ENCODE assay signal across 27 mouse cellular contexts in the genomic region with DNA sequence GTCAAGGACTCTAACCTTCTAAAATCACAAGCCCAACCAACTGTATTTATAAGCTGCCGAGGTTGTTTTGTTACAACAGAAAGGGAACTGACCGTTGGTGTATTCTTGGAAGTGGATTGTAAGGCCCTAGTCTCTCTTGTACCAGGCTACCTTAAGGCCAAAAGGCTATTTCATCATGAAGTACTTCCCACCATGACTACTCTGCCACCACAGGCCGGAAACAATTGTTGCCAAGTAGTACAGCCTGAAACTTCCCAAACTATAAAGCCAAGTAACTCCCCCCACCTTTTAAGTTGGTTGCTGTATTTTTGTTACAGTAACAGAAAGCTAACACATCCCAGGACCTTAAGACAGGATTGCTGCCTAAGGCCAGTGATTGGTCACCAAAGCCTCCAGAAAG. TPM values are rescaled to one million over a fixed set of nuclear protein-coding genes. Genes with fewer than 3 reads are reported as not detected.
DNase-seq lines count a peak whose midpoint lies in the region; ATAC-seq and TF ChIP-seq lines count a peak whose summit lies in the region.
"Had no signal": no experiment of that assay in that cellular context is flagged by ENCODE, and none has a peak within 500 bp of the region (broad histone marks: within the 10 kb centered on the region; RNA-seq: fewer than 3 reads in every experiment).

No protein-coding gene starts in this region.

- no peak overlapping the region for H3K4me2 ChIP-seq in stomach, embryonic 16.5 days (ENCODE audit: low read depth, low read length)
- no peak overlapping the region for H3K4me2 ChIP-seq in stomach, postnatal 0 days (replicated peaks; ENCODE audit: low read depth)
- H3K4me2 ChIP-seq: embryonic facial prominence, embryonic 12.5 days; embryonic facial prominence, embryonic 15.5 days; heart, embryonic 12.5 days; hindbrain, embryonic 15.5 days had no signal

- 80% methylated on average over 3 of the region's 3 CpGs for WGBS in stomach, embryonic 16.5 days
- 76% methylated on average over 3 of the region's 3 CpGs for WGBS in stomach, postnatal 0 days

- intact Hi-C loops in gastrocnemius, adult 2 months (cut with DNase I): loop anchor here (2.0 kb wide), 2 partner anchors 46 to 128 kb away; a partner anchor contains a TSS

- no peak for ATAC-seq in stomach, embryonic 16.5 days (ENCODE audit: insufficient read depth, low FRiP score)
- no peak for ATAC-seq in stomach, postnatal 0 days (ENCODE audit: low FRiP score, low TSS enrichment)
- peak; percentile 50 for ATAC-seq in megakaryocyte, adult 5-6 weeks (ENCODE audit: poor library complexity, severe bottlenecking)
- no peak for ATAC-seq in megakaryocyte-erythroid progenitor cell, adult 5-6 weeks (replicated peaks; ENCODE audit: low FRiP score, low TSS enrichment, poor library complexity, severe bottlenecking)
- ATAC-seq: forebrain, embryonic 14.5 days; forebrain, postnatal 0 days; Patski had no signal

- H3K4me1 ChIP-seq in stomach, embryonic 16.5 days (ENCODE audit: control insufficient read depth, insufficient read depth, low read length): peaks cover 6% of the 10 kb centered on the region
- H3K4me1 ChIP-seq in stomach, postnatal 0 days (replicated peaks; ENCODE audit: control insufficient read depth, insufficient read depth): no peaks in the 10 kb centered on the region
- H3K4me1 ChIP-seq: embryonic facial prominence, embryonic 12.5 days; embryonic facial prominence, embryonic 15.5 days had no signal

- DNase-seq in gastrocnemius, adult 2 months: peak; percentile 4
- DNase-seq in gastrocnemius, postnatal 4 days (ENCODE audit: low spot score in 2 of 2): no peak
- DNase-seq in stomach, postnatal 0 days (ENCODE audit: low spot score): no peak
- DNase-seq in adrenal gland, adult 18-20 months (ENCODE audit: low spot score in 2 of 2): no peak
- DNase-seq: adrenal gland, adult 2 months; adrenal gland, postnatal 14 days; B cell, adult 2 months; cerebellum, adult 11 months; cerebellum, adult 9-11 months; cerebellum, postnatal 25 days; forebrain, postnatal 0 days; gastrocnemius, postnatal 25 days; heart, adult 18-20 months; heart, postnatal 14 days; heart, postnatal 4 days had no signal

- no peak for TF ChIP-seq CTCF in gastrocnemius, adult 2 months (IDR thresholded peaks at IDR 0.05)
- TF ChIP-seq CTCF in stomach, postnatal 0 days (IDR thresholded peaks at IDR 0.05; ENCODE audit: low read depth): no peak

- H3K9me3 ChIP-seq in stomach, embryonic 16.5 days (replicated peaks; ENCODE audit: control insufficient read depth, low read length): no peaks in the 10 kb centered on the region
- no peaks in the 10 kb centered on the region for H3K9me3 ChIP-seq in stomach, postnatal 0 days (ENCODE audit: control insufficient read depth, low read length)
- H3K9me3 ChIP-seq: embryonic facial prominence, embryonic 12.5 days; embryonic facial prominence, embryonic 15.5 days; G1E; heart, embryonic 12.5 days; hindbrain, embryonic 15.5 days had no signal

- no peak overlapping the region for H3K9ac ChIP-seq in stomach, embryonic 16.5 days (ENCODE audit: low read length)
- no peak overlapping the region for H3K9ac ChIP-seq in stomach, postnatal 0 days (ENCODE audit: low read length)
- H3K9ac ChIP-seq: embryonic facial prominence, embryonic 12.5 days; embryonic facial prominence, embryonic 15.5 days; forebrain, postnatal 0 days; hindbrain, embryonic 15.5 days had no signal

- TF ChIP-seq EP300 in stomach, postnatal 0 days (optimal IDR thresholded peaks at IDR 0.05): no peak

- no peaks in the 10 kb centered on the region for H3K36me3 ChIP-seq in stomach, embryonic 16.5 days (ENCODE audit: control insufficient read depth, insufficient read depth, low read length)
- H3K36me3 ChIP-seq in stomach, postnatal 0 days (ENCODE audit: control insufficient read depth, insufficient read depth, low read length): no peaks in the 10 kb centered on the region; the same call in 1 of the 2 replicates

- no peak overlapping the region for H3K27ac ChIP-seq in gastrocnemius, adult 2 months
- H3K27ac ChIP-seq in stomach, embryonic 16.5 days (ENCODE audit: low read length): peak overlapping the region; percentile 18; the same call in 1 of the 2 replicates
- H3K27ac ChIP-seq in stomach, postnatal 0 days (replicated peaks): no peak overlapping the region
- H3K27ac ChIP-seq: embryonic facial prominence, embryonic 12.5 days; embryonic facial prominence, embryonic 15.5 days; hindbrain, embryonic 15.5 days had no signal

- no peak overlapping the region for H3K4me3 ChIP-seq in gastrocnemius, adult 2 months
- no peak overlapping the region for H3K4me3 ChIP-seq in stomach, embryonic 16.5 days (replicated peaks; ENCODE audit: low read length)
- no peak overlapping the region for H3K4me3 ChIP-seq in stomach, postnatal 0 days (ENCODE audit: low read depth, low read length)
- H3K4me3 ChIP-seq: embryonic facial prominence, embryonic 12.5 days; embryonic facial prominence, embryonic 15.5 days; heart, embryonic 12.5 days; hindbrain, embryonic 15.5 days had no signal

- no peaks in the 10 kb centered on the region for H3K27me3 ChIP-seq in stomach, embryonic 16.5 days (ENCODE audit: control insufficient read depth, insufficient read depth, low read length)
- no peaks in the 10 kb centered on the region for H3K27me3 ChIP-seq in stomach, postnatal 0 days (ENCODE audit: control insufficient read depth, insufficient read depth, low read length)
- H3K27me3 ChIP-seq: CH12.LX; embryonic facial prominence, embryonic 12.5 days; embryonic facial prominence, embryonic 15.5 days; heart, embryonic 12.5 days; hindbrain, embryonic 15.5 days; Patski had no signal

RNA-seq across cellular contexts. Expression of a gene that starts 11.3 kb away (rescaled TPM):
- total RNA-seq in gastrocnemius, adult 2 months (2021): 1 to 10 TPM; 1.9 to 4.5 TPM
- 10 to 100 TPM; 86.4 TPM for total RNA-seq in gastrocnemius, postnatal 4 days (2021)
- 114 and 119 TPM in 2 replicates for polyA plus RNA-seq in stomach, embryonic 16.5 days (2015; fragmentation: Nextera tagmentation; extraction: Ambion mirVana)
- 59.5 and 62.1 TPM in 2 replicates for polyA plus RNA-seq in stomach, postnatal 0 days (2015; fragmentation: Nextera tagmentation; extraction: Ambion mirVana)
- total RNA-seq in megakaryocyte, adult 5-6 weeks (2015): 0.09 TPM in 1 of 2 replicates, not detected in the other
- total RNA-seq in megakaryocyte, adult 5-6 weeks (2017): not detected in 2 replicates
- total RNA-seq in megakaryocyte-erythroid progenitor cell, adult 5-6 weeks (2014; fragmentation: Nextera tagmentation): not detected in 2 replicates
- total RNA-seq in megakaryocyte-erythroid progenitor cell, adult 5-6 weeks (2017): 0.53 TPM in 1 of 2 replicates, not detected in the other
- total RNA-seq in adrenal gland, adult 18-20 months (2021): 10 to 100 TPM; 13.4 to 19.0 TPM
- total RNA-seq: common myeloid progenitor, adult 5-6 weeks had no signal
- polyA plus RNA-seq: G1E had no signal

RNA-seq across cellular contexts. Expression of a gene that starts 12.2 kb away (rescaled TPM):
- total RNA-seq in gastrocnemius, adult 2 months (2021): 1 to 10 TPM; 2.0 to 4.6 TPM
- total RNA-seq in gastrocnemius, postnatal 4 days (2021): 10 to 100 TPM; 27.4 to 29.4 TPM
- polyA plus RNA-seq in stomach, embryonic 16.5 days (2015; fragmentation: Nextera tagmentation; extraction: Ambion mirVana): 56.7 and 62.1 TPM in 2 replicates
- 40.6 and 43.2 TPM in 2 replicates for polyA plus RNA-seq in stomach, postnatal 0 days (2015; fragmentation: Nextera tagmentation; extraction: Ambion mirVana)
- not detected in 2 replicates for total RNA-seq in megakaryocyte, adult 5-6 weeks (2015)
- total RNA-seq in megakaryocyte, adult 5-6 weeks (2017): 0.08 TPM in 1 of 2 replicates, not detected in the other
- total RNA-seq in megakaryocyte-erythroid progenitor cell, adult 5-6 weeks (2014; fragmentation: Nextera tagmentation): 1.0 TPM in 1 of 2 replicates, not detected in the other
- total RNA-seq in megakaryocyte-erythroid progenitor cell, adult 5-6 weeks (2017): 0.08 and 0.33 TPM in 2 replicates
- 10 to 100 TPM; 26.3 to 33.5 TPM for total RNA-seq in adrenal gland, adult 18-20 months (2021)
- total RNA-seq: CH12.LX, G1E had no signal
- polyA plus RNA-seq: G1E had no signal

RNA-seq across cellular contexts. Expression of a gene that starts 14.8 kb away (rescaled TPM):
- total RNA-seq in gastrocnemius, adult 2 months (2021): 1 to 10 TPM; 6.6 to 8.8 TPM
- 10 to 100 TPM; 35.8 to 38.1 TPM for total RNA-seq in gastrocnemius, postnatal 4 days (2021)
- 99.1 and 109 TPM in 2 replicates for polyA plus RNA-seq in stomach, embryonic 16.5 days (2015; fragmentation: Nextera tagmentation; extraction: Ambion mirVana)
- 69.6 and 70.7 TPM in 2 replicates for polyA plus RNA-seq in stomach, postnatal 0 days (2015; fragmentation: Nextera tagmentation; extraction: Ambion mirVana)
- total RNA-seq in megakaryocyte, adult 5-6 weeks (2015): 8.8 and 9.8 TPM in 2 replicates
- 7.3 and 9.6 TPM in 2 replicates for total RNA-seq in megakaryocyte, adult 5-6 weeks (2017)
- 35.7 and 54.2 TPM in 2 replicates for total RNA-seq in megakaryocyte-erythroid progenitor cell, adult 5-6 weeks (2014; fragmentation: Nextera tagmentation)
- 25.9 and 33.8 TPM in 2 replicates for total RNA-seq in megakaryocyte-erythroid progenitor cell, adult 5-6 weeks (2017)
- 10 to 100 TPM; 45.6 to 50.0 TPM for total RNA-seq in adrenal gland, adult 18-20 months (2021)

RNA-seq across cellular contexts. Expression of a gene that starts 14.9 kb away (rescaled TPM):
- under 1 TPM; 0.23 to 0.39 TPM for total RNA-seq in gastrocnemius, adult 2 months (2021)
- total RNA-seq in gastrocnemius, postnatal 4 days (2021): 1 to 10 TPM; 1.0 to 1.5 TPM
- polyA plus RNA-seq in stomach, embryonic 16.5 days (2015; fragmentation: Nextera tagmentation; extraction: Ambion mirVana): 0.29 and 0.30 TPM in 2 replicates
- 0.16 and 0.22 TPM in 2 replicates for polyA plus RNA-seq in stomach, postnatal 0 days (2015; fragmentation: Nextera tagmentation; extraction: Ambion mirVana)
- total RNA-seq in megakaryocyte, adult 5-6 weeks (2015): not detected in 2 replicates
- total RNA-seq in megakaryocyte, adult 5-6 weeks (2017): not detected in 2 replicates
- total RNA-seq in megakaryocyte-erythroid progenitor cell, adult 5-6 weeks (2014; fragmentation: Nextera tagmentation): 2.6 TPM in 1 of 2 replicates, not detected in the other
- 1.6 TPM in 1 of 2 replicates, not detected in the other for total RNA-seq in megakaryocyte-erythroid progenitor cell, adult 5-6 weeks (2017)
- total RNA-seq in adrenal gland, adult 18-20 months (2021): under 1 TPM; 0.67 to 0.96 TPM
- total RNA-seq: common myeloid progenitor, adult 5-6 weeks had no signal
- polyA plus RNA-seq: G1E had no signal

RNA-seq across cellular contexts. Expression of a gene that starts 29.3 kb away (rescaled TPM):
- total RNA-seq in gastrocnemius, adult 2 months (2021): 100 to 1,000 TPM in 1 of 2 experiments, 10 to 100 TPM in 1; 68.6 to 104 TPM
- total RNA-seq in gastrocnemius, postnatal 4 days (2021): 10 to 100 TPM; 80.4 to 91.4 TPM
- polyA plus RNA-seq in stomach, embryonic 16.5 days (2015; fragmentation: Nextera tagmentation; extraction: Ambion mirVana): 247 and 328 TPM in 2 replicates
- polyA plus RNA-seq in stomach, postnatal 0 days (2015; fragmentation: Nextera tagmentation; extraction: Ambion mirVana): 234 and 259 TPM in 2 replicates
- 3.5 and 3.9 TPM in 2 replicates for total RNA-seq in megakaryocyte, adult 5-6 weeks (2015)
- total RNA-seq in megakaryocyte, adult 5-6 weeks (2017): 1.5 and 5.1 TPM in 2 replicates
- total RNA-seq in megakaryocyte-erythroid progenitor cell, adult 5-6 weeks (2014; fragmentation: Nextera tagmentation): 0.40 and 0.81 TPM in 2 replicates
- 0.52 and 0.80 TPM in 2 replicates for total RNA-seq in megakaryocyte-erythroid progenitor cell, adult 5-6 weeks (2017)
- total RNA-seq in adrenal gland, adult 18-20 months (2021): 10 to 100 TPM; 55.3 to 64.5 TPM
- polyA plus RNA-seq: G1E had no signal

Comparison
In these comparisons a context has a peak if more than half of its experiments do, and no peak if none do; other contexts are left out.
1. RNA of a gene that starts 11.3 kb away (total RNA-seq): 86.4 TPM in gastrocnemius, postnatal 4 days; 13.4 to 19.0 TPM in adrenal gland, adult 18-20 months, 1.9 to 4.5 TPM in gastrocnemius, adult 2 months, 0.09 TPM in megakaryocyte, adult 5-6 weeks and 0.53 TPM in megakaryocyte-erythroid progenitor cell, adult 5-6 weeks; every median in the first group is over 4 times any median in the second.
2. RNA of a gene that starts 12.2 kb away (total RNA-seq): 26.3 to 33.5 TPM in adrenal gland, adult 18-20 months and 27.4 to 29.4 TPM in gastrocnemius, postnatal 4 days; 2.0 to 4.6 TPM in gastrocnemius, adult 2 months, 0.08 to 1.0 TPM in megakaryocyte-erythroid progenitor cell, adult 5-6 weeks and 0.08 TPM in megakaryocyte, adult 5-6 weeks; every median in the first group is over 4 times any median in the second.